Mouse (Mus musculus): ENCODE data around the gene Klk15. TPM values are rescaled to one million over a fixed set of nuclear protein-coding genes. Genes with fewer than 3 reads are reported as not detected.
"Not testable (repeated sequence)": the region's sequence is repeated elsewhere in the genome, so short reads cannot be mapped to it uniquely, and the experiment has no call there.

Klk15 gene
- total RNA-seq (2017) = not detected in 2 replicates

GRCm38 (mm10) chr7:43933440-43933839 lies at the start of gene Klk15:
TSS of gene Klk15 (plus strand) at chr7:43933740.
- no peak for ATAC-seq (replicated peaks in 1 of 2; ENCODE audit: insufficient read depth in 1 of 2, low FRiP score in 2 of 2, low TSS enrichment in 1 of 2, low read depth in 1 of 2, poor library complexity in 2 of 2, severe bottlenecking in 2 of 2)

GRCm38 (mm10) chr7:43891365-43891764 lies 42.2 kb upstream of the Klk15 start:
- ATAC-seq (replicated peaks in 1 of 2; ENCODE audit: insufficient read depth in 1 of 2, low FRiP score in 2 of 2, low TSS enrichment in 1 of 2, low read depth in 1 of 2, poor library complexity in 2 of 2, severe bottlenecking in 2 of 2) = no peak

- no peak for ATAC-seq (replicated peaks in 1 of 2; ENCODE audit: insufficient read depth in 1 of 2, low FRiP score in 2 of 2, low TSS enrichment in 1 of 2, low read depth in 1 of 2, poor library complexity in 2 of 2, severe bottlenecking in 2 of 2)
These were observed 41.8 kb upstream of the Klk15 start for GRCm38 (mm10) chr7:43891788-43892187.

GRCm38 (mm10) chr7:43894836-43895235 lies 38.7 kb upstream of the Klk15 start:
- ATAC-seq (replicated peaks in 1 of 2; ENCODE audit: insufficient read depth in 1 of 2, low FRiP score in 2 of 2, low TSS enrichment in 1 of 2, low read depth in 1 of 2, poor library complexity in 2 of 2, severe bottlenecking in 2 of 2) = peak; percentile 81 to 92

GRCm38 (mm10) chr7:43914821-43915220 lies 18.7 kb upstream of the Klk15 start:
- no peak for ATAC-seq (replicated peaks in 1 of 2; ENCODE audit: insufficient read depth in 1 of 2, low FRiP score in 2 of 2, low TSS enrichment in 1 of 2, low read depth in 1 of 2, poor library complexity in 2 of 2, severe bottlenecking in 2 of 2)

GRCm38 (mm10) chr7:43918426-43918825 lies 15.1 kb upstream of the Klk15 start:
- no peak for ATAC-seq (replicated peaks in 1 of 2; ENCODE audit: insufficient read depth in 1 of 2, low FRiP score in 2 of 2, low TSS enrichment in 1 of 2, low read depth in 1 of 2, poor library complexity in 2 of 2, severe bottlenecking in 2 of 2)

- ATAC-seq (replicated peaks in 1 of 2; ENCODE audit: insufficient read depth in 1 of 2, low FRiP score in 2 of 2, low TSS enrichment in 1 of 2, low read depth in 1 of 2, poor library complexity in 2 of 2, severe bottlenecking in 2 of 2) = no peak
These were observed 14.7 kb upstream of the Klk15 start for GRCm38 (mm10) chr7:43918871-43919270.

GRCm38 (mm10) chr7:43919559-43920451 lies 13.7 kb upstream of the Klk15 start:
- ATAC-seq (replicated peaks in 1 of 2; ENCODE audit: insufficient read depth in 1 of 2, low FRiP score in 2 of 2, low TSS enrichment in 1 of 2, low read depth in 1 of 2, poor library complexity in 2 of 2, severe bottlenecking in 2 of 2) = peak; percentile 89 to 90

- no peak; a peak in 1 of 4 replicates for ATAC-seq (replicated peaks in 1 of 2; ENCODE audit: insufficient read depth in 1 of 2, low FRiP score in 2 of 2, low TSS enrichment in 1 of 2, low read depth in 1 of 2, poor library complexity in 2 of 2, severe bottlenecking in 2 of 2)
These were observed 13.0 kb upstream of the Klk15 start for GRCm38 (mm10) chr7:43920582-43920981.

- ATAC-seq (replicated peaks in 1 of 2; ENCODE audit: insufficient read depth in 1 of 2, low FRiP score in 2 of 2, low TSS enrichment in 1 of 2, low read depth in 1 of 2, poor library complexity in 2 of 2, severe bottlenecking in 2 of 2) = no peak
These were observed 12.5 kb upstream of the Klk15 start for GRCm38 (mm10) chr7:43921087-43921486.

- ATAC-seq (replicated peaks in 1 of 2; ENCODE audit: insufficient read depth in 1 of 2, low FRiP score in 2 of 2, low TSS enrichment in 1 of 2, low read depth in 1 of 2, poor library complexity in 2 of 2, severe bottlenecking in 2 of 2) = no peak
These were observed 11.6 kb upstream of the Klk15 start for GRCm38 (mm10) chr7:43921941-43922340.

- ATAC-seq (replicated peaks in 1 of 2; ENCODE audit: insufficient read depth in 1 of 2, low FRiP score in 2 of 2, low TSS enrichment in 1 of 2, low read depth in 1 of 2, poor library complexity in 2 of 2, severe bottlenecking in 2 of 2) = no peak
These were observed 7.6 kb upstream of the Klk15 start for GRCm38 (mm10) chr7:43925985-43926384.

GRCm38 (mm10) chr7:43928521-43928920 lies 5.0 kb upstream of the Klk15 start:
- ATAC-seq (replicated peaks in 1 of 2; ENCODE audit: insufficient read depth in 1 of 2, low FRiP score in 2 of 2, low TSS enrichment in 1 of 2, low read depth in 1 of 2, poor library complexity in 2 of 2, severe bottlenecking in 2 of 2) = 0 out of 4 replicates have a peak, but pooled peaks have one; percentile 34 to 46

GRCm38 (mm10) chr7:43932337-43932736 lies 1.2 kb upstream of the Klk15 start:
- no peak for ATAC-seq (replicated peaks in 1 of 2; ENCODE audit: insufficient read depth in 1 of 2, low FRiP score in 2 of 2, low TSS enrichment in 1 of 2, low read depth in 1 of 2, poor library complexity in 2 of 2, severe bottlenecking in 2 of 2)

GRCm38 (mm10) chr7:43934747-43935146 lies 1.2 kb downstream of the Klk15 start:
- ATAC-seq (replicated peaks in 1 of 2; ENCODE audit: insufficient read depth in 1 of 2, low FRiP score in 2 of 2, low TSS enrichment in 1 of 2, low read depth in 1 of 2, poor library complexity in 2 of 2, severe bottlenecking in 2 of 2) = no peak

- no peak for ATAC-seq (replicated peaks in 1 of 2; ENCODE audit: insufficient read depth in 1 of 2, low FRiP score in 2 of 2, low TSS enrichment in 1 of 2, low read depth in 1 of 2, poor library complexity in 2 of 2, severe bottlenecking in 2 of 2)
These were observed 3.0 kb downstream of the Klk15 start for GRCm38 (mm10) chr7:43936551-43936950.

GRCm38 (mm10) chr7:43942293-43942692 lies 8.8 kb downstream of the Klk15 start:
- ATAC-seq (replicated peaks in 1 of 2; ENCODE audit: insufficient read depth in 1 of 2, low FRiP score in 2 of 2, low TSS enrichment in 1 of 2, low read depth in 1 of 2, poor library complexity in 2 of 2, severe bottlenecking in 2 of 2) = not testable (repeated sequence)

- no peak for ATAC-seq (replicated peaks in 1 of 2; ENCODE audit: insufficient read depth in 1 of 2, low FRiP score in 2 of 2, low TSS enrichment in 1 of 2, low read depth in 1 of 2, poor library complexity in 2 of 2, severe bottlenecking in 2 of 2)
These were observed 11.3 kb downstream of the Klk15 start for GRCm38 (mm10) chr7:43944727-43945264.

GRCm38 (mm10) chr7:43950364-43950763 lies 16.8 kb downstream of the Klk15 start, which contains the start of gene Klk1b8:
TSS of gene Klk1b8 (plus strand) at chr7:43950664.
- ATAC-seq (replicated peaks in 1 of 2; ENCODE audit: insufficient read depth in 1 of 2, low FRiP score in 2 of 2, low TSS enrichment in 1 of 2, low read depth in 1 of 2, poor library complexity in 2 of 2, severe bottlenecking in 2 of 2) = no peak
